Mouse (Mus musculus) E14TG2a.4 (cell line): ENCODE measurements around the gene Cdh23.

ENCODE experiments used
- CTCF ChIP-seq: conservative IDR thresholded peaks from 2 replicates; pipeline ENCODE4 v1.5.1; 2014; ENCODE audit warnings: low read length
- POU5F1 ChIP-seq: IDR thresholded peaks from 2 replicates; pipeline ENCODE4 v1.6.1; 2014; ENCODE audit warnings: low read length, borderline replicate concordance

GRCm38 (mm10) chr10:60361615-60362309 is 334.5 kb downstream of the Cdh23 start:
- TF ChIP-seq CTCF (no peak), POU5F1 (no peak)
